Mouse (Mus musculus): Measurements from ENCODE around the gene Jmjd1c.

GRCm38 (mm10) chr10:67120180-67120579 is 24.3 kb downstream of the Jmjd1c start:
- TF ChIP-seq CTCF (IDR thresholded peaks at IDR 0.05; ENCODE audit: borderline replicate concordance, control insufficient read depth, extremely low read depth, insufficient read depth, low read length, poor library complexity) (no peak), POLR2A (IDR thresholded peaks at IDR 0.05; ENCODE audit: control insufficient read depth, extremely low read depth, insufficient read depth, low read length, poor library complexity) (no peak)

Measured in thymus, adult 2 months (tissue).